Mouse (Mus musculus): ENCODE data around the gene Arntl2.

Gene Arntl2

DNA sequence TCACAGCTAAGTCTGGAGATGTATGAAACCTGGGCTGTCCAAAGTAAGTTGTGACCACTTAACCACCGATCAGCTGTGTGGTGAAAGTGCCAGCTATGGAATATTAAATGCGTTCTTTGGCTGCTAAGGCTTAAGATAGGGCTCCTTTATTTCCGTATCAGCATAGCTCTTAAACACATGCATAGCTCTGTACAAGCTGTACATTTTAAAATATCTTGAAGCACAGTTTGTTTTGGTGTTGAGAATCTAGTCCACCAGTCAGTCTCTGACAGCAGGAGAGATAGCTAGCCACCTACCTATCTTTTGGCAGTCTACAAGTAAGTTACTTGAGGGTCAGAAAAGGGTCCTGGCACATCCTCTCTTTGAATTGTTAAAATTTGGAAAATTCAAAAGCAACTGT, 17.8 kb upstream of the Arntl2 start:
- DNase-seq (ENCODE audit: low read depth, low spot score), result no peak

DNA sequence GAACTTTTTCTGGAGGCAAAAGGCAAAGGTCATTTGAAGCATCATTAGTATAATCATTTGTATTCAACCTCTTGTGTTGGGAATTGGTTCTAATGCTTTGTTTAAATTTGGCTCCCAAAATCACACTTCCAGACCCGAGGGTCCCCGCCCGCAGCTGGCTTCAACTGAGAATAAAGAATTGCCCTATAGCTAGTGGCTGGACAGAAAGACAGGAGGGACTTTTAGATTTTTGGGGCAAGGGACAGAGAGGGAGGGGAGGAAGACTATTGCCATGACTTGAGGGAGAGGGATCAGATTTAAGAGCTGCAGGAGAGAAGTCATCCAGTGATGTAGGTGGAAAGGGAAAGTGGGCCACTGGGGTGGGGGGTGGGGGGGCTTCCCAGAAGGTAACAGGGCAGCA, 14.3 kb upstream of the Arntl2 start:
- no peak for DNase-seq (ENCODE audit: low read depth, low spot score)

DNA sequence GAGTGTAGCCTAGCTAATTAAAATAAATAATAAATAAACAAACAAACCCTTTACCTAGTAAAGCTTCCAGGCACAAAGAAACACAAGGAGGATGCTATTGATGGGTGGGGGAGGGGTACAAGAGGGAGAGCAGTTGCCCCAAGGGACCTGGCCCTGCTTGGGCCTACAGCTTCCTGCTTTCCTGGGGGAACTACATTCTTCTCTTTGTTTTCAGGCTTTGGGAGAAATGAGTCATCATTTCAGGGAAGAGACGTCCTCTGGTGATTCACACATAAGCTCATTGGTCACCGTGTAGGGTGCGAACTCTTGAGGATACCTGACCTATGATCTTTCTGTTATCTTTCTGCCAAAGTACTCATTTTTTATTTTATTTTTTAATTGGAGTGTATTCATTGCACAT, 2.3 kb upstream of the Arntl2 start:
- DNase-seq (ENCODE audit: low read depth, low spot score), result no peak

DNA sequence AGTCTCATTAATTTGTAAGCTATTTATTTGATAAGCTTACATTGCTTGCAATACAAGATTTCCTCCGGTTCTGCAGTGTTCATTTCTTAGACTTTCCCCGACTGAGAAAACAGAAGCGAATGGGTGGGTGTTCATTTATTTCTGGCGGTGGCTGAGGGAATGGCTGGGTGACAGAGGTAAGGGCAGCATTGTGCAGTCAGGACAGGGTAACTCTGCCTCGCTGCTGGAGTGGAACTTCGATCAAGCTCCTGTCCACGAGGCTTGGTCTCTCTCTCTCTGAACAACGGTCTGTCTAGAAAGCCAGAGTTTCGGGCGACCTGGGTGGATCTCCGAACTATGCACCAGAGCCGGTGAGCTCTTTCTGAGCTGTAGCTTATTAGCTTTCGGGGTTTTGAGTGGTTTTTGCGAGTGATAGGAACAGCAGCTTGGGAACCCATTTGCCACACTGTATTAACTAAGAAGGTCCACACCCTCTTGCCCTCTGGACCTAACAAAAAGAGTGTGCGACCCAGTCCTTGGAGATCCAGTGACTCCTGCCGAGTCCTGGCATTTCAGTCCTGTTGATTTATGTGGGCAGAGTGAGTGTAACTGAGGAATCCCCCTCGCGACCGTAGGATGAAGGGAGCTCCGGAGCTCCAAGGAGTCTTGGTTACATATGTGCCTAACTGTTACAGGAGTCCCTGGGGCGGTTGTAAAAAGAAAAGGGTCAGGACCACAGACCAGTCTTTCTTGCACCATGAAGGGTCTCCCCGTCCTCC, 510 bp upstream of the Arntl2 start:
- no peak for DNase-seq (ENCODE audit: low read depth, low spot score)

DNA sequence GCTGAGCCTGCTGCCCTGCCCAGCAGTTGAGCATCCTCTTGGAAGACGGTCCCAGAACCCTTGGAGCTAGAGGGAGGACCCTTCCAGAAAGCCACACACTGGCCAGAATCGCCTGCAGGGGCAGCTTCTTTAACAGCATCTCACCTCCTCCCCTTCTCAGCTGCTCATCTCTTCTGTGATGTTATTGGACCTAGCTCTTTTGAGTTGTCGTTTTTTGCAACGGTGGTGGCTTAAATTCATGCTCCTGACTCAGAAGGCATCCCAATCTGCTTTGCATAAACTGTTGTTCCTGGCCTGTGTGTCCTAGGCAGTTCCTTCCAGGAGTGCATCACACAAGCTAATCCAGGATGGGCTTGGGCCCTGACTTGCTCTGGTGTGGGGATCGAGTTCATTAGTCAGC, 1.6 kb downstream of the Arntl2 start:
- DNase-seq (ENCODE audit: low read depth, low spot score), result no peak

DNA sequence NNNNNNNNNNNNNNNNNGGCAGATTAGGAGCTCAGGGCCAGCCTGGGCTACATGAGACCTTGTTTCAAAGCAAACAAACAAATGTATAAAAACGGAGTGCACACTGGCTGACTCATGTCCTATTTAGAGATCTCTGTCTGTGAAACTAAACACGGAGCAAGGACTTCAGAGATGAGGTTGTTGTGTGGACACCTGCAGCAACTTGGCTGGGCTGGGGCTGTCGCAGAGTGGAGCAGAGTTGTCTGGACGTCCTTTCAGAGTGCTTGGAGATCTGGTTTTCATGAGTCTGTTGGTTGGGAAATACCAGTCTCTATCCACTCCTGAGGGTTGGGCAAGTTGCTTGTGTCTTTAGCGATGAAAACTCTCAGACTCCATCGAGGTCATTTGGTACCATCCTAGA, 14.1 kb downstream of the Arntl2 start:
- DNase-seq (ENCODE audit: low read depth, low spot score), result no peak

DNA sequence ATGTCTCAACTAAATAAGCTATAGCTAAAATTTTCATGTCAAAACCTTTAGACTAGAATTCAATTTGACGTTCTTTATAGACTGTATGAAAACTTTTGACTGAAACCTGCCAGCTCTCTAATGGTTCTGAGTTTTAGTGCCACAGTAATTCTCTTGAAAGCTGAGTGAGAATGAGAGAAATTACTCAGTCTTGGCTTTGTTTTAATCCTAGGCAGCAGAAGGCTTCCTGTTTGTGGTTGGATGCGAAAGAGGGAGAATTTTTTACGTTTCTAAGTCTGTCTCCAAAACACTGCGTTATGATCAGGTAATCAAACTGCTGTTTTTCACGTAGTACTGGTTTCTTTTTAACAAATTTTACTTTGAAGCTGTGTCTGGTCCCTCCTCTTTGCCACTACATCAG, 17.2 kb downstream of the Arntl2 start:
- DNase-seq (ENCODE audit: low read depth, low spot score), result no peak

DNA sequence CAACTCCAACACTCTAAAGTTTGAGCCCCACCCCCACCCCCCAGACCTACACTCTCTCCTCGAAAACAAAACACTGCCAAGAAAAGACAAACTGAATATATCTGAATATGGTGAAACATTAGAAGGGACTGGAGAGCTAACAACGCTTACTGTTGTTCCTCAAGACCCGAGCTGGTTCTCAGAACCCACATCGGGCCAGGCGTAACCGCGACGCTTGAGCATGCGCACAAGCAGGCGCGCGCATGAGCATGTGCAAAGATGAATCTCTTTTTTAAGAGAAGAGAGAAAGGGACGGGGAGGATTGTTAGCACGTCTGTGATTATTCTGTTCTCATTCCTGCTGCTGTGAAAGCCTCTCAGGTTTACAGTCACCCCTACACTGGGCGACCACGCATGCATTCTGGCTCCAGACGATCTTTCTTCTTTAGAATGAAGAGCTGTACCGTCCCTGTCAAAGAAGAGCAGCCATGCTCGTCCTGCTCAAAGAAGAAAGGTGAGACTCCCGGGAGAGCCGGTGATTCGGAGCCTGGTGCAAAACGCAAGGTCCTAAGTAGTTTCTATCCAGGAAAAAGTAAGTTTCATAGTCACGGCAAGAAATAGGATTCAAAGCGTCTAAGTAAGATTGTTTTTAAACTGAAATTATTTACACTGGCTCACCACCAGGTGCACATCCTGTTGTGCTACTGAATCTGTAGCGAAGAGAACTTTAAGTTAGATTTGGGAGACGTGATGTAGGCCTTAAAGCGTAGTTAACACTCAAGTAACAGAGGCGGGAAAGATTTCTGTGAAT, 24.5 kb downstream of the Arntl2 start:
- DNase-seq (ENCODE audit: low read depth, low spot score), result peak; percentile 35

DNA sequence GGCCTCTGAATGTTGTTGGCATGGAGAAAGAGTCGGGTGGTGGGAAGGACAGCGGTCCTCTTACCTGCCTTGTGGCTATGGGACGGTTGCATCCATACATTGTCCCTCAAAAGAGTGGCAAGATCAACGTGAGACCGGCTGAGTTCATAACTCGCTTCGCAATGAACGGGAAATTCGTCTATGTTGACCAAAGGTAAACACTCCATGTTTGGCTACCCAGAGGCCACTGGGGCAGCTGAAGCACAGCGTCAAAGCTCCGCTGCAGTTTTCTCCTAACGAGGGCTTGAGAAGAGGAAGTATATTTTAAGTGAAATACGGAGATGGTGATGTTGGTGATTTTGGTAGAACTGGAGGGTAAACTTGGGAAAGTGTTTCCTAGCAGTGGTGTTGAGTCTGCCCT, 26.1 kb downstream of the Arntl2 start:
- DNase-seq (ENCODE audit: low read depth, low spot score), result no peak

DNA sequence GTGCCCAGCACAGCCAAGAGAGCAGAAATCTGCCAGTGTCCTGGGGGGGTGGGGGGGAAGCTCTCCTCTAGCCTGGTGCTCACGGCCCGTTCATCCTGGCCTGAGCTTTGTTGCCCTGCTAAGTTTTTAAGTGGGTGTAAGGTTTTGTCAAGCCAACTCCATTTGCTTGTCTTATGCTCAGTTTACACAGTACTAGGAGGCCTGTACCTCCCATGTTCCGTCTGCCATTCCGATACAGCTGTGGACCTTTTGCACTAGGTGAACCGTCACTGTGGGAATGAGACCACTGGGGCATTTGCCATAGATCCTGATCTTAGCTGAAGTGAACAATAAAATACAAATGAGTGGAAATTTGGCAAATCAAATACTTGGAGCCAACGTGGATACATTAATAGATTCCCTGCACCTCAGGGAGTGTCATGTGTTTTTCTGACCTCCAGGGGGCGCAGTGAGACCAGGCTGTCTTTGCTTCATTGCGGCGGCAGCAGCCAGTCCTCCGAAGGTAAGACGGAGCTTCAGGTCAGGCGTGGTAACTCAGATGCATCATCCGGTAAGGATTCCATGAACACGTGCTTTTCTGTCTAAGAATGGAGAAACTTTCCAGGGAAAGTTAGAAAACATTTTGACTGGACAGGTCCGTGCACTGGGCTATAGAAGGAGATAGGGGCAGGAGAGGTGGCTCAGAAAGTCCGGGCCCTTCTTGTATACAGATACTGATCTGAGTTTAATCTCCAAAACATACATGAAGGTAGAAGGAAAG, 29.1 kb downstream of the Arntl2 start:
- DNase-seq (ENCODE audit: low read depth, low spot score), result peak; percentile 68

DNA sequence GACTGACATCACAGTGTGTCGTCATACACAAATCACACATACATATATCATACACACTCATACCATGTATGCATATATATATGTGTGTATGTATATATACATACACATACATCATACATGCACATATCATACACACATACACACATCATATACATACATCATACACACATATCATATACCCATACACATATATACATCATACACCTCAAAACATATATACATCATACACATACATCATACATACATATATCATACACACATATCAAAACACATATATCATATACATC, 29.6 kb downstream of the Arntl2 start:
- no peak for DNase-seq (ENCODE audit: low read depth, low spot score)

DNA sequence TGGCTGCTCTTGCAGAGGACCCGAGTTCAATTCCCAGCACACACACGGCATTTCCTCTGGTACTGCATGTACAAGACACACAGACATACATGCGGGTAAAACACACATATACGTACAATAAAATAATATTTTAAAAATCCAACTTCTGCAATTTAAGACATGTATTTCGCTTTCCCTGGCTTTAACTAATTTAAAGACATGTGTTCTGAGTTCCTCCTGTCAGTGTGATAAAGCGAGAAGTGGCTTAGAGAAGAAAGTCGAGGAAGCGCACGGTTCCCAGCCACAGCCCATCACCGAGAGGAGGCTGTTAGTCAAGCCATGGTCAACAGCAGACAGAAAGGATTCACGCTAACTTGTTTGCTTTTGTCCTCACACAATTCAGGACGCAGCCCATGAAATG, 35.5 kb downstream of the Arntl2 start:
- no peak for DNase-seq (ENCODE audit: low read depth, low spot score)

DNA sequence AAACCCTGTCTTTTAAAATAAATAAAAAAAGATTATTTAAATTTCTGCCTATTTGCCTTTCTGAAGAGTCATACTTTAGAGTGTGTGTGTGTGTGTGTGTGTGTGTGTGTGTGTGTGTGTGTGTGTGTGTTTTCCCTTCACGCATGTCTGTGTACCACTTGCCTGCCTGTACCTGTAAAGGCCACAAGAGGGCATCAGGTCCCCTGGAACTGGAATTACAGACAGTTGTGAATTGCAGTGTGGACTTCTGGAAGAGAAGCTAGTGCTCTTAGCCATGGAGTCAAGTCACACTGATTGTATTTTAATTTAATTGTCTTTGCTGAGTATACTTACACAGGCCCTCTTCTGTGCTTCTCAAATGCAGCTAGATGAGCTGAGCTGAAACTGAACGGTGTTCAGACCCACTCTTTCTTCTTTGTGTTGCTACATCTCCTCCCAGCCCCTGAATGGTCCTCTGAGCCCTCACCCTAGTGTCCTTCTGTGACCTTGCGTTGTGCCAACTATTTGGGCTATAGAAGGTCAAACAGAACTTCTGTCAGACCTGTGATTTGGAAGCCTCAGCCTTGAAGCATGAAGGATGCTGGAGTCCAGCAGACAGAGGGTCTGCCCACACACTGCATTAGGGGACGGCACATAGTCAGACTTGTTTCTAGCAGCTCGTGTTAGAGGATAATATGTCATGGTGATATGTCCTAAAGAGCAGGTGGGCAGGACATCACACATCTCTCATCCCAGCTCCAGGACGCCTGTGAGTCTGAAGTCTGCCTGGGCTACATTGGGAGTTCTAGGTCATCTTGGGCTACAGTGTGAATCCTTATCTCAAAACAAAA, 37.8 kb downstream of the Arntl2 start:
- DNase-seq (ENCODE audit: low read depth, low spot score), result peak; percentile 66

DNA sequence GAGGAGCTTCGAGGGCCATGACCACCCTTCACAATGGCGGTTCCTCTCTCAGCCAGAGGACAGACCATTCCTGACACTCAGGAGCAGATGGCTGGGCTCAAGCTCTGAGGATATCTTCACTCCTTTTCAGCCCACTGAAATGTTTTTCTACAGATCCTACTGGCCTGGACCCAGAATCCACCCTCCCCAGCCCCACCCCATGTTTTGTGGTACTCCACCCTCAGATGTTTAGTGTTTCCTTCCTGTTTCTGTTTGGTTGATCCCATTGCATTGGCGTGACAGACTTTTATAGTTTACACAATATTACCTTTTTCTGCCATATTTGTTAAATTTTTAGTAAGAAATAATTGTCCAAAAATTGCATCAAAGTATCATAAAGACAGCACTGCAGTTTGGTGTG, 38.5 kb downstream of the Arntl2 start:
- DNase-seq (ENCODE audit: low read depth, low spot score), result no peak

DNA sequence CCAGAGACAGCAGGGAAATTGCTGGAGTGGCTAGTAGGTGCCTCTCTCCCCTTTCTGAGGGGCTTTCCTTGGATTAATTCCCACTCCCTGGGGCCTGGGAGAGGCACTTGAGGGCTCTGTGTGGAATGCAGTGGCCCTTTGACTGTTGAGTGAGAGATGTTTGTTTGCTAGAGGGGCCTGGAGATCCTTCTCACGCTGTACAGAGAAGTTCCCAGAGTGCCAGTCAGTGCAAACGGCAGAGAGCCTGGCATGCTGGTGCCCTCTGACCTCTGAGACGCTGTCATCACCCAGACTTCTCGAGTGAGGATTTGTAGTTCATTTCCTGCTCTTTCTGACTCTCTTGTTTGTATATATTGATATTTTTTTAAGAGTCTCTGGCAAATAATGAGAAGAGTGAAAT, 39.9 kb downstream of the Arntl2 start:
- no peak for DNase-seq (ENCODE audit: low read depth, low spot score)

DNA sequence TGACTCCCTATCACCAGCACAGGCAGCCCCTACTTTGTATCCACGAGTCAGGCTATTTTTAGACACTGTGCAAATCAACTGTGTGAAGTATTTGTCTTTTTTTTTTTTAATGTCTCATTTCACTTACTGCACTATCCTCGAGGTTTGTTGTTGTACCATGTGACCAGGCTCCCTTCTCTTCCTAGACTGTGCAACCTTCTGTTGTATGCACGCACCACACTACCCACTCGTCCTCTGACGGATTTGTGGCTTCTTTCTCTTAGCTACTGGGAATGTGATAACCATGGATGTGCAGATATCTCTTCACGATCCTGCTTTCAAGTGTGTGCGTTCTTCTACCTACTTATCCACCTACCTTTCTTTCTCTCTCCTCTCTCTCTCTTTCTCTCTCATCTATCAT, 41.5 kb downstream of the Arntl2 start:
- DNase-seq (ENCODE audit: low read depth, low spot score), result no peak

DNA sequence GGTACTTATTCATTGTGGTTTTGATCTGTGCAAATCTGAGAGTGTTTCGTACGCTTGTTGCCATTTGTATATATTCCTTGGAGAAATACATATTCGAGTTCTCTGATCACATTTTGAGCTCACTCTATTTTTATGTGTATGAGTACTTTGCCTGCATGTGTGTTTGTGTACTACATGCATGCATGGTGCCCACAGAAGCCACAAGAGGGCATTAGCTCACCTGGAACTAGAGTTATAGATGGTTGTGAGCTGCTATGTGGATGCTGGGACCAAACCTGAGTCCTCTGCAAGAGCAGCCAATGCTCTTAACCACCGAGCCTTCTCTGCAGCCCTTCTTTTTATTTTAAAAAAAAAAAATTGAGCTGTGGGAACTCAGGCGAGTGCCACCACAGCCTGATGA, 42.5 kb downstream of the Arntl2 start:
- DNase-seq (ENCODE audit: low read depth, low spot score), result no peak

DNA sequence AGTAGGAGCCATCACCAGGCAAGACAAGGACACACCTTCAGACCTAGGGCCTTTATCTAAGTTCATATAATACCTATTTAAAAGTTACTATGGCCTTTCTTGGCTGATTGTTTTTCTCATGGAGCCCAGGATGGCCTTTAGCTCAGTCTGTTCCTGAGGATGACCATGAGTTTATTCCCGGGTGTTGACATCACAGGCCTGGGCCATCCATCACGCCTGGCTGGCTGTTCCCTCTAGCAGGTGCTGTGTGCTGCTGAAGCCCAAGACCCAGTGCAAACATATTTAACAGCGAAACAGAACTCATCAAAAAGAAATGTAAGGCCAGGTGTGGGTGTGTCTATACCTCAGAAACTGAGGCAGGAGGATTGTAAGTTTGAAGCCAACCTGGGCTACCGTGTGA, 43.0 kb downstream of the Arntl2 start:
- no peak for DNase-seq (ENCODE audit: low read depth, low spot score)

DNA sequence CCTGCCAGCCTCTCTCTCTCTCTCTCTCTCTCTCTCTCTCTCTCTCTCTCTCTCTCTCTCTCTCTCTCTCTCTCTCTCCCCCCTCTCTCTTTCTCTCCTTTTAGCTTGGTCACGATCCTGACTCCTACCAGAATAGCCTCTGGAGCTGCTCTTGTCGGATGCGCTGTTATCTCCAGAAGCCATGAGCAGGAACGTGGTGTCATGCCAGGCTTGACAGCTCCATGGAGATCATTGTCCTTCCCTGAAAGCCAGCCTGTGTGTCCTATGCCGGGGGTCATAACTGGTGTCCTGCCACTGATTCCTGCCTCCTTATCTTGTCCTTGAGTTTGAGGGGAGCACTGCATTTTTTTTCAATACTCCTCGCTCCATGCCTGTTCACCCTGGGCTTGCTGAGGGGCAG, 49.0 kb downstream of the Arntl2 start:
- no peak for DNase-seq (ENCODE audit: low read depth, low spot score)

DNA sequence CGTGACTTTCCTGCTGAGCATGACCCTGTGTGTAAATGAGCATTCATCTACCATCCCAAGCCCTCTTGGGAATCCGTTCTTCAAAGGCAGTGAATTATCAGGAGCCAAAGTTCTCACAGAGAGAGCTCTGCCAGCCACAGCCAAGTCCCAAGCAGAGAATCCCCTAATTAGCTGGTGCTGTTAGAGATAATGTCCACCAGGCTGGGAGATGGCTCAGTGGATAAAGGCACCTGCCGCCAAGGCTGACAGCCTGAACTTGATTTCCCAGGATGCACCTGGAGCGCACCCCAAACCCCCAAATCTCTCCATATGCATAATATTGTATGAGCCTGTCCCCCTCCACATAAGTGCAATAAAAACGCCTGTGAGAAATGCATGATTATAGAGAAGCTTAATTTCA, 49.5 kb downstream of the Arntl2 start:
- no peak for DNase-seq (ENCODE audit: low read depth, low spot score)

DNA sequence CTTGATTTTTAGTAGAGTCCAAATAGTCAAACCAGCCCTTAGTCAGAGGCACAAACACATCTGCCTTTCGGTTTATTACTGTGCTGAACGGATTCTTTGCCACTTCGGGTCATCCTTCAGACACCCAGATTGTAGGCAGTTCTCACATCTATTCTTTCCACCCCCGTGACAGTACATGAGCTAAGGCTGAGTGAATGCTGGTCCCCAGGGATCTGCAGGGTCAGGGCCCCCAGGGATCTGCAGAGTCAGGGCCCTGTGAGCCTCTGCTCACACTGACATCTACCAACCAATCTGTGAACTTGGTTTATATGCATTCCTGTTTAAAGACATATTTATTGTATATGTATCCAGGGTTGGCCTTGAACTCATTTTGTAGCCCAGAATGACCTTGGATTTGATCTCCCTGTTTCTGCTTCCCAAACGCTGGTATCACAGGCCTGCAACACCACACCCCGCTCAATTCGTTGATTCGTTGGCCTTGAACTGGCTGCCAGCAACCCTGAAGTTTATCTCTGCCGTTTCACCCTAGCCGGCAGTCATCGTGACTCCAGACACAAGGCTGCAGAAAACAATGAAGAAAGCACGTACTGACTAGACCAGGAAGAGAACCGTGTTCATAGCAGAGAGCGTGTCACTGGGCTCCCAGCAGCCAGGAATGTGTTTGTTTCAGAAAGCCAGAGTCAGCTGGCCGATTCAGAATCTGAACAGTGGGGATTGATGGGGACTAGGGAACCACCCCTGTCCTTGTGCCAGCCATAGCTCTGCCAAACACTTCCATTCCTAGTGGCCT, 50.3 kb downstream of the Arntl2 start:
- DNase-seq (ENCODE audit: low read depth, low spot score), result no peak

All from ES-CJ7 (cell line).